Mouse (Mus musculus): ENCODE measurements around the gene Grm1. TPM values are rescaled to one million over a fixed set of nuclear protein-coding genes. Genes with fewer than 3 reads are reported as not detected.

The Grm1 gene
- polyA plus RNA-seq, 1 experiment = not detected

DNA sequence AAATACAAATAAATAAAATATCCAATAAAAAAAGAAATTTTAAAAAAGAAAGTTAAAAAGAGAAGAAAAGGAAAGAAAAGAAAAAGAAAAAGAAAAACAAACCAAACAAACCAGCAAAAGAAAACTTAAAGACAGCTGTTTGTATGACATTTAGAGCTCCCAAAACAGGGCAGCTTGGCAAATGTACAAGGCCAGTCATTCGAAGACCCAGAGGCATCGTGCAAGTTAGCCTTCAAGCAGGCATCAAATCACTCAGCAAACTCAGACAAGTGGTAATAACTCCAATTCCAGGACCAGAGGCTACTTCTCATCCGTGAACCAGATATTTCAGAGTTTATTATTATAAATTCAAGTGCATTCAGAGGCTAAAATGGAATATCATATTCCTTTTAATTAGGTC is 355.7 kb downstream of the Grm1 start:
- no peaks in the 10 kb centered on the region for H3K27me3 ChIP-seq (ENCODE audit: control insufficient read depth, insufficient read depth, insufficient read length)
- H3K36me3 ChIP-seq (ENCODE audit: control insufficient read depth, insufficient read depth) = no peaks in the 10 kb centered on the region
- no peaks in the 10 kb centered on the region for H3K79me3 ChIP-seq (ENCODE audit: low read depth)
- H3K4me3 ChIP-seq (ENCODE audit: insufficient read depth, poor library complexity, severe bottlenecking) = no peak overlapping the region
- no peaks in the 10 kb centered on the region for H3K79me2 ChIP-seq (ENCODE audit: control insufficient read depth, insufficient read depth)
- H3ac ChIP-seq (ENCODE audit: control insufficient read depth, insufficient read length, low read depth) = no peak overlapping the region
- TF ChIP-seq MYOD1 (IDR thresholded peaks at IDR 0.05; ENCODE audit: control insufficient read depth, insufficient read length, low read depth) (no peak), MYOG (IDR thresholded peaks at IDR 0.05; ENCODE audit: control insufficient read depth, extremely low read depth, insufficient read length) (no peak), FOSL1 (IDR thresholded peaks at IDR 0.05; ENCODE audit: insufficient read depth, low read length, poor library complexity, severe bottlenecking) (no peak), USF1 (IDR thresholded peaks at IDR 0.05; ENCODE audit: low read depth) (no peak), CEBPB (IDR thresholded peaks at IDR 0.05; ENCODE audit: low read depth) (no peak), CTCF (IDR thresholded peaks at IDR 0.05; ENCODE audit: control insufficient read depth, insufficient read depth, insufficient read length) (no peak), MAX (IDR thresholded peaks at IDR 0.05) (no peak)

DNA sequence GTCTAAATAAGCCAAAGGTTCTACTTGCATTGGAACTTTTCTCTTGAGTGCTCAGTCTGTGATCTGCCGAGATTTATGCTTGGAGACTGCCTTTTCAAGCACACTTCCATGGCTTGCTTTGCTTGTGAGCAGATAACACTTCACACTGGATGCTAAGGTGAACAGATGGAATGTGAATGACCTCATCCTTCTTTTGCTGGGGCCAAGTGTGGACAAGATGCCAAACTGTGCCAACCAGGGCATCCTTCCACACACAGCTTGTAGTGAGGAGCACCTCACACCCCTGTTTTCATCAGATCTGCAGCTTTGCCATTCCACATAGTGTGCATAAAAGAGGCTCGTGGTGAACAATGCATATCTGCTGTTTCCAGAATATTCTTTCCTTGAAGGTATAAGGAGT is 371.3 kb downstream of the Grm1 start:
- Histone ChIP-seq H3K79me2 (ENCODE audit: control insufficient read depth, insufficient read depth) (no peaks in the 10 kb centered on the region), H3K4me3 (ENCODE audit: insufficient read depth, poor library complexity, severe bottlenecking) (no peak overlapping the region), H3K27me3 (ENCODE audit: control insufficient read depth, insufficient read depth, insufficient read length) (no peaks in the 10 kb centered on the region), H3ac (ENCODE audit: control insufficient read depth, insufficient read length, low read depth) (no peak overlapping the region), H3K79me3 (ENCODE audit: low read depth) (no peaks in the 10 kb centered on the region), H3K36me3 (ENCODE audit: control insufficient read depth, insufficient read depth) (no peaks in the 10 kb centered on the region)
- no peak for TF ChIP-seq USF1 (IDR thresholded peaks at IDR 0.05; ENCODE audit: low read depth)
- TF ChIP-seq FOSL1 (IDR thresholded peaks at IDR 0.05; ENCODE audit: insufficient read depth, low read length, poor library complexity, severe bottlenecking) = no peak
- TF ChIP-seq MAX (IDR thresholded peaks at IDR 0.05) = no peak

DNA sequence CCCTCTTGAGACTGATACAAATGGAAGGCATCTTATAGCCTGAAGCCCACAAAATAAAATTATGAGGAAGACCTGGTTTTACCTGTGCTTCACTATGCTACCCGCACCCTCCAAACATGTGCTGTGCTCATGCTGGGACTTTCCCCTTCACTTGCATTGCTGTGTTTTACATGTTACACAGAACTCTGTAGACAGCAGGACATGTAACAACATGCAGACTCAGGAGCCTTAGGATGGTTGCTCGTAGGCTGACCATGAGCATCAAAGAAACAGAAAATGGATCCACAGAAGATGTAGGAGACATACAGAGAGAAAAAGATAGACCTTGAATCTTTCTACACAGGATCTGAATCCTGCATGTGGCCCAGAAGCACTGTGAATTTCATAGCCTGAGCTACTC is 371.8 kb downstream of the Grm1 start:
- Histone ChIP-seq H3K4me3 (ENCODE audit: insufficient read depth, poor library complexity, severe bottlenecking) (no peak overlapping the region), H3K27me3 (ENCODE audit: control insufficient read depth, insufficient read depth, insufficient read length) (no peaks in the 10 kb centered on the region), H3K79me2 (ENCODE audit: control insufficient read depth, insufficient read depth) (no peaks in the 10 kb centered on the region), H3K79me3 (ENCODE audit: low read depth) (no peaks in the 10 kb centered on the region), H3ac (ENCODE audit: control insufficient read depth, insufficient read length, low read depth) (no peak overlapping the region), H3K36me3 (ENCODE audit: control insufficient read depth, insufficient read depth) (no peaks in the 10 kb centered on the region)
- TF ChIP-seq USF1 (IDR thresholded peaks at IDR 0.05; ENCODE audit: low read depth) (no peak), MYOG (IDR thresholded peaks at IDR 0.05; ENCODE audit: control insufficient read depth, extremely low read depth, insufficient read length) (no peak), FOSL1 (IDR thresholded peaks at IDR 0.05; ENCODE audit: insufficient read depth, low read length, poor library complexity, severe bottlenecking) (no peak), MYOD1 (IDR thresholded peaks at IDR 0.05; ENCODE audit: control insufficient read depth, insufficient read length, low read depth) (no peak), CTCF (IDR thresholded peaks at IDR 0.05; ENCODE audit: control insufficient read depth, insufficient read depth, insufficient read length) (no peak), CEBPB (IDR thresholded peaks at IDR 0.05; ENCODE audit: low read depth) (no peak), MAX (IDR thresholded peaks at IDR 0.05) (no peak)

DNA sequence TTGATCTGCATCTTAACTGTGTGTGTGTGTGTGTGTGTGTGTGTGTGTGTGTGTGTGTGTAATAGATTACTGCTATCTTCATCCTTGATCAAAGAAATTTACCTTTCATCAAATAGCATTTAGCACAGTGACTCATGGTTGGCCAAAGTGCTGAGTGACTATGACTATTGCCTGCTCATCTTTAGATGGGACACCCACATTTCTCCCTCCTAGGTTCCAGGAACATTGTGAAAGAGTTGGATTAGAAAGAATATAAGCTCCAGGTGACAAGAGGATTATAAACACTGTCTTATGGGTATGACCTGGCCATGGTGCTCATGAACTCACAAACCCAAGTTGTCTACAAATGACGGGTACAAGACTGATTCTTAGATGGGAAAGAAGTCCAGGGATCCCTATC is 374.1 kb downstream of the Grm1 start:
- TF ChIP-seq MYOD1 (IDR thresholded peaks at IDR 0.05; ENCODE audit: control insufficient read depth, insufficient read length, low read depth) = no peak
- TF ChIP-seq MYOG (IDR thresholded peaks at IDR 0.05; ENCODE audit: control insufficient read depth, extremely low read depth, insufficient read length) = no peak
- TF ChIP-seq CEBPB (IDR thresholded peaks at IDR 0.05; ENCODE audit: low read depth) = no peak
- TF ChIP-seq FOSL1 (IDR thresholded peaks at IDR 0.05; ENCODE audit: insufficient read depth, low read length, poor library complexity, severe bottlenecking) = no peak
- TF ChIP-seq CTCF (IDR thresholded peaks at IDR 0.05; ENCODE audit: control insufficient read depth, insufficient read depth, insufficient read length) = no peak
- no peak for TF ChIP-seq USF1 (IDR thresholded peaks at IDR 0.05; ENCODE audit: low read depth)
- TF ChIP-seq MAX (IDR thresholded peaks at IDR 0.05) = no peak
- Histone ChIP-seq H3ac (ENCODE audit: control insufficient read depth, insufficient read length, low read depth) (no peak overlapping the region), H3K79me2 (ENCODE audit: control insufficient read depth, insufficient read depth) (no peaks in the 10 kb centered on the region), H3K27me3 (ENCODE audit: control insufficient read depth, insufficient read depth, insufficient read length) (no peaks in the 10 kb centered on the region), H3K36me3 (ENCODE audit: control insufficient read depth, insufficient read depth) (no peaks in the 10 kb centered on the region), H3K79me3 (ENCODE audit: low read depth) (no peaks in the 10 kb centered on the region), H3K4me3 (ENCODE audit: insufficient read depth, poor library complexity, severe bottlenecking) (no peak overlapping the region)

DNA sequence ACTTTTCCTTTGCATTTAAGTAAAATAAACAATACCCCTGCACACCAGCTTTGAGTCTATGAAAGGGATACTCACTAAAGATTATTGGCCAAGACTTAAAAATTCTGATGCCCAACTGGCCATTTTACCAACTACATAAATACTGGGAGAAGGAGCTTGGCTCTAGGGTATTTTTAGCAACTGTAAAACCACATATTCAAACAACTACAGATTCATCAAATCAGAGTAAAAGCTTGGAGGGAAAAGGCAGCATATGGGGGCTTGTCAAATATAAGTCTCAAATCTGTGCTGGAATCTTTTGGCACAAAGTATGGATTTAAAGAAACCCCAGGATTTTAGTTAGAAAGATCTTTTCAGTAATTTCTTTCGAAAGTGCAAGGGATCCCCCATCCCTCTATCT is 380.8 kb downstream of the Grm1 start:
- no peaks in the 10 kb centered on the region for H3K79me3 ChIP-seq (ENCODE audit: low read depth)
- no peaks in the 10 kb centered on the region for H3K79me2 ChIP-seq (ENCODE audit: control insufficient read depth, insufficient read depth)
- no peak overlapping the region for H3K4me3 ChIP-seq (ENCODE audit: insufficient read depth, poor library complexity, severe bottlenecking)
- H3K36me3 ChIP-seq (ENCODE audit: control insufficient read depth, insufficient read depth) = no peaks in the 10 kb centered on the region
- H3ac ChIP-seq (ENCODE audit: control insufficient read depth, insufficient read length, low read depth) = no peak overlapping the region
- no peak for TF ChIP-seq MAX (IDR thresholded peaks at IDR 0.05)
- no peak for TF ChIP-seq CEBPB (IDR thresholded peaks at IDR 0.05; ENCODE audit: low read depth)
- TF ChIP-seq FOSL1 (IDR thresholded peaks at IDR 0.05; ENCODE audit: insufficient read depth, low read length, poor library complexity, severe bottlenecking) = no peak
- no peaks in the 10 kb centered on the region for H3K27me3 ChIP-seq (ENCODE audit: control insufficient read depth, insufficient read depth, insufficient read length)

DNA sequence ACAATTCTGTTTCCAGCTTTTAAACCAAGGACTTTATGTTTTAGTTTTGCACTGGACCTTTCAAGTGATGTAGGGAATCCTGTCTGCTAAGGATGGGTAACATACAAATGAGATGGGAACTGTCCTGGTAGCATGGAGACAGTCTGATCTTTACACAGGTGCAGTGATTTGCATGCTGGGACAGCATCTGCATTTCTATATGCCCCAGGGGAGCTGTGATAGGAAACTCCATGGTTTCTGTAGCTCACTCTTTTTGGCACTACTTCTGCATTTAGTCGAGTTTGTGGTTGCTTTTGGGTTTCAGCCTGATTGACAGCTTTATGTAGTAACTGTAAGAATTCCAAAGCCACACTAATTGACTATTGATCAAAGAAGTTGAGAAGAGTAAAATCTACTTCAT is 381.3 kb downstream of the Grm1 start:
- Histone ChIP-seq H3K4me3 (ENCODE audit: insufficient read depth, poor library complexity, severe bottlenecking) (no peak overlapping the region), H3K36me3 (ENCODE audit: control insufficient read depth, insufficient read depth) (no peaks in the 10 kb centered on the region), H3K79me2 (ENCODE audit: control insufficient read depth, insufficient read depth) (no peaks in the 10 kb centered on the region), H3ac (ENCODE audit: control insufficient read depth, insufficient read length, low read depth) (no peak overlapping the region), H3K79me3 (ENCODE audit: low read depth) (no peaks in the 10 kb centered on the region), H3K27me3 (ENCODE audit: control insufficient read depth, insufficient read depth, insufficient read length) (no peaks in the 10 kb centered on the region)
- TF ChIP-seq MAX (IDR thresholded peaks at IDR 0.05) (no peak), FOSL1 (IDR thresholded peaks at IDR 0.05; ENCODE audit: insufficient read depth, low read length, poor library complexity, severe bottlenecking) (no peak), MYOD1 (IDR thresholded peaks at IDR 0.05; ENCODE audit: control insufficient read depth, insufficient read length, low read depth) (no peak), CEBPB (IDR thresholded peaks at IDR 0.05; ENCODE audit: low read depth) (no peak), CTCF (IDR thresholded peaks at IDR 0.05; ENCODE audit: control insufficient read depth, insufficient read depth, insufficient read length) (no peak), MYOG (IDR thresholded peaks at IDR 0.05; ENCODE audit: control insufficient read depth, extremely low read depth, insufficient read length) (no peak), USF1 (IDR thresholded peaks at IDR 0.05; ENCODE audit: low read depth) (no peak)
